Mouse (Mus musculus) thymus, postnatal 4 days (tissue): ENCODE results near the gene Pcdh15.

ENCODE experiments used
- DNase-seq: peaks from one replicate; pipeline ENCODE4 v3.0.0; 2021

The Pcdh15 gene

DNA sequence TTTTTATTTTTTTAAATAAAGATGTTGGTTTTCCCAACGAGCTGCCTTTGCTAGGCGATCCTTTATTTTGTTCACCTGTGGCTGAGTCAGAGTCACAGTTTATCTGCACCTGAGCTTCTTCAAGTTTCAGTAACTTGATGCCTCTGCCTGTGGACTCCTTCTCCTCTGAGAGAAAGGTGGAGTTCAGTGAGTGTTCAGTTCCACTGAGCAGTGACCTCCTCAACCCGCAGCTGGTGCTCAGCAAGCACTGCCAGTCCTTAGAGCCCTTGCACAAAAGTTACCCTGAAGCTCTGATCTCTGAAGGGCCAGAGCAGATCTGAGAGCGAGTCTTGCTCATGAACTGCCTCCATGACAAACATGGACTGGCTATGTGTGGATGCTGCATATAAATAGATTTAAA is 724.1 kb downstream of the Pcdh15 start:
- DNase-seq = no peak

- no peak for DNase-seq
Measured at GRCm38 (mm10) chr10:73826354-73826753, 727.2 kb downstream of the Pcdh15 start.

GRCm38 (mm10) chr10:73828781-73829180 is 729.6 kb downstream of the Pcdh15 start:
- no peak for DNase-seq

DNA sequence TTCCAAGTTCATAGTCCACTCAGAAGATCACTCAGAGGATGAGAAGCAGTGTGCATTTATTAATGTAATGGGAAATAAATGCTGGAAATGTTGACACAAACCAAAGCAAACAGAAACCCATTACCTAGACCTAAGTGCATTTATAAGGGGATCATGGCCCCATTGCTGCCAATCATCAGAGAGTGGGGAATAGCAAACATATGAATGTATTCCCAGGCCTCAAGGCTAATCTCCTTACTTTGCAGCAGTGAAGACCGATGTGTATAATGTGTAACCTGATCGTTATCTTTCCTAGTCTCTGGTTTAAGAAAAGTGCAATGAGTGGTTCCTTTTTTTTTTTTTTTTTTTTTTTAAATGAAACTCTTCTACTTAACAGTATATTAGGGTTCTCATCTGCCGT is 745.9 kb downstream of the Pcdh15 start:
- DNase-seq = no peak

DNA sequence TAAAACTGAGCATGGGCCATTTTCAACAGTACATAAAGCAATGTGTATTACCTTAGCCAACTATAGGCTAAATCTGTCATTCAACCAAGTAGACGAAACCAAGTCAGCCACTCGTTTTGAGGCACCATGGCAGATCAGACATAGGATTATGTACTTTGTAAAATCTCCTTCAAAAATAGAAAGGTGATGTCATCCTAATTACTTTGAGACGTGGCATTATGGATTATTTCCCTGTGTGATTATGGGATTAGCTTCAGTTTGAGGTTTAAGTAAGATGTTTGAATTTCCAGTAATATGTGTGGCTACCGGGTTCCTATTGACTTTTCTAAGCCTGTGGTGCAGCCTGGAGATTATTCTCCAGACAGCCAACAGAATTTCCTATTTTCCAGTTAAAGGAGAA is 763.0 kb downstream of the Pcdh15 start:
- no peak for DNase-seq

GRCm38 (mm10) chr10:73878055-73878728 is 779.0 kb downstream of the Pcdh15 start:
- DNase-seq = no peak

GRCm38 (mm10) chr10:73878729-73879067 is 779.6 kb downstream of the Pcdh15 start:
- no peak for DNase-seq

- no peak for DNase-seq
Measured at GRCm38 (mm10) chr10:73887771-73888170, 788.6 kb downstream of the Pcdh15 start.

- DNase-seq = no peak
Measured at GRCm38 (mm10) chr10:73892251-73892650, 793.1 kb downstream of the Pcdh15 start.

DNA sequence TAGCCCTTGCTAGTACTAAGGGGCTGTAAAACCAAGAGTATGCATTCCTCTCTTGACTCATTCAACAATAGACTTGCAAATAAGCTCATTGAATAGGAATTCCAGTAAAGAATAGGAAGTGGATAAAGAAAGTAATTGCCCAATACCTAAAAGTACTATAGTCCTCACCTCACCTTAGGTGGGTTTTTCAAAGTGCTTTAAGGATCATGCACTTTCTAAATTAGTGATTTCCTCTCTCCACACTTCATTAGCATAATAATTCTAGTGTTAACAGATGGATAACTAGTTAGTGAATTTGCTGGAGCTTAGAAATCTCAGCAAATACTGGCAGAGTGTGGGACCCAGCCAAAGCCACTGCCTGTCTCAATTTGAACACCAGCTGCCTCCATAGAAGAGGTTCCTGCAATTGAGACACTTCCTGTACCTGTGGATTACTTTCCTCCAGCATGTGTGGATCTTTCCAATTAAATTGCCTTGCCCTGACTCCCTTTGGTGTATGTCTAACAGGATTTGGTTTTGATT is 797.0 kb downstream of the Pcdh15 start:
- no peak for DNase-seq

DNA sequence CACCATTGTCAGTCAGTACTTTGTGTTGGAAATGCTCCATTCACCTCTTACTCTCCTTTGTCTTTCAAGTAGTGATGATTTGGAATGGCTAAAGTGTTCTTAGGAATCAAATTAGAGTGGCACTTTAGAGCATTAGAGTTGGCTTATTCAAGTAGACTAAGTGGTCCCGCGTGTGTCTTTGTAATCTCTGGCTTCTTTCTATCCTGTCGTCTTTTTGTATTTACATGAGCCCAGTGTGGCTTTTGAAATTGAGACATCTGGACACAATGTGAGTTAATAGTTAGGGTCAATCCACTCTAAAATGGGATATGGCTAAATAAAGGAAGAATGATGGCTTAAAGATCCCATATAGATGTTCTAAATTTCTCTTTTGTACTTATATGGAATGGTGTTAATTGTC is 800.0 kb downstream of the Pcdh15 start:
- DNase-seq = no peak

DNA sequence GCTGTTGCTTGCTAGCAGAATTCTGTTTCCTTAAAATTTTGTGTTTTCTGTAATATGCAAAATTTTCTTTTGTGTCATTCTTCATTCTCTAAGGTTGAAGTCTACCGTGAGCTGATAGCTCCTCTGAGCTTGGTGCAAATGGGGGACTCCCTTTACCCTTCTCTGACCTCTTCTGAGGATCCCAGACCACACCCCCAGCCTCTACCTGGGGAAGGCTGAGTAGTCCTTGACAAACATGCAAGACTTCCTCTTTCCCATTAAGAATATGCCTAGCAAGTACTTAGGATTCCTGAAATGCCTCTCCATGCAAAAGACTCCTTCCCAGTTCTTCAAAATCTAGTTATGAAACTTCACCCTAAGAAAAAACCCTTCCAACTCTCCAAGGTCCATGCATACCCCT is 808.5 kb downstream of the Pcdh15 start:
- no peak for DNase-seq

DNA sequence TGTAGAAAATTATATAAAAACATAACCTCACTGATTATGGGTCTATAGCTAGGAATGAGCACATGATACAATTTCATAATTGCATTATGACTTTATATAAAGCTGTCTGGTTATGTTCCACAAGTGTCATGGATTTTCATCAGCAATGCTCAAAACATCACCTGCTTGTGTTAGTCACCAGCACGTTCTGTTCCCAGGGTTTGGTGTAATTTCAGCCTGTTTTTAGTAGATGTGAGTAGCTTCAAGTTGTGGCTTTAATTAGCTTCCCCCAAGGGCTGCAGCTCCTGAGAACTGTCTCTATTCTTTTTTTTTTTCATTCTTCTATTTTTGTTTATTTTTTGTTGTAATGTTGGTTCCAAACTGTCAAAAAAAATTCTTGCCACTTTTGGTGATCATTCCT is 809.4 kb downstream of the Pcdh15 start:
- no peak for DNase-seq

DNA sequence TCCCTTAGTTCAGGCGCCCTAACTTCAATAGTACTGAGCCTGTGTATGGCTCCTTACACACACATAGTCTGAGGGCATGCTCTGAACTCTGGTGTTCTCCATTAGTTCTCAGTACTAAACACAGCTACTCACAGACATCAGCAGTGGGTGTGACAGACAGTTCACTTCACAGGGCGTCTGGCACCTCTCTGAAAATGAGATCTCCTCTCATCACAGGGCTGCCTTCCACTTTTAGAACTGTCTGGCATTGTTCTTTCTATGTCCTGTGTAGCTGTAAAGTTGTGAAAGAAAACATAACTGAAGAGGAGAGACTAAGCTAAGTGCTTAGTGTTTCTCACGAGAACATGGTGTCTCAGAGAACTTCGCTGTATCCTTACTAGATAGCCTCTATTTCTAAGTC is 816.0 kb downstream of the Pcdh15 start:
- DNase-seq = no peak

- no peak for DNase-seq
Measured at GRCm38 (mm10) chr10:73921579-73921978, 822.4 kb downstream of the Pcdh15 start.

DNA sequence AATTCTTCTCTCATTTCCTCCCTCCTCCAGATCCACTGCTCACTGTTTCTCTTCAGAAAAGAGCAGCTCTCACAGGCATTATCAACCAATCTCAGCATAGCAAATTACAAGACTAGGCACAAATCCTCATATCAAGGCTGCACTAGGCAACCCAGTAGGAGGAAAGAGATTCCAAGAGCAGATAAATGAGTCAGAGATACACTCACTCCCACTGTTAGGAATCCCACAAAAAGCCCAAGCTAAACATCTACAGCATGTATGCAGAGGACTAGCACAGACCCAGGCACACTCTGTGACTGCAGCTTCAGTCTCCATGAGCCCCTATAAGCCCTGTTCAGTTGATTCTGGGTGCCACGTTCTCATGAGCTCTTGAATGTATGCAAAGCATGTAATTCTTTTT is 829.5 kb downstream of the Pcdh15 start:
- DNase-seq = no peak

- DNase-seq = no peak
Measured at GRCm38 (mm10) chr10:73929718-73930117, 830.6 kb downstream of the Pcdh15 start.

GRCm38 (mm10) chr10:73931185-73931584 is 832.0 kb downstream of the Pcdh15 start:
- no peak for DNase-seq

GRCm38 (mm10) chr10:73931996-73932679 is 833.0 kb downstream of the Pcdh15 start:
- DNase-seq = no peak

DNA sequence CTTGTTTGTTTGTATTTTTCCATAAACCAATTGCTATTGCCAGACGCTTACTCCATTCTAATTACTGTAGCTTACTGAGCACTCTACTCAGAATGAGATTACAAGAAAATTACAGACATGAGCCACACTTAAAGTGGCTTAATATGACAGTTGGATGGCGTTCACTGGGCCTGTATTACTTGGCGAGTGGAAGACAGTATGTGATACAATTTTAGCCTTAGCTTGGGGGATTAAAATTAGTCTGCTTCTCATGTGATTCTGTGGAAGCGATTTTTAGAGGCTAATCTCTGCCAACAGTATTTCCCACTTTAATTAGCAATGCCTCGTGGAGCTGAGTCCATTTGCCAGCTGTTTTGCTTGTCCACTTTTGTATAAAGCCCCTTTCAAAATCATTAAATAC is 837.0 kb downstream of the Pcdh15 start:
- DNase-seq = no peak

DNA sequence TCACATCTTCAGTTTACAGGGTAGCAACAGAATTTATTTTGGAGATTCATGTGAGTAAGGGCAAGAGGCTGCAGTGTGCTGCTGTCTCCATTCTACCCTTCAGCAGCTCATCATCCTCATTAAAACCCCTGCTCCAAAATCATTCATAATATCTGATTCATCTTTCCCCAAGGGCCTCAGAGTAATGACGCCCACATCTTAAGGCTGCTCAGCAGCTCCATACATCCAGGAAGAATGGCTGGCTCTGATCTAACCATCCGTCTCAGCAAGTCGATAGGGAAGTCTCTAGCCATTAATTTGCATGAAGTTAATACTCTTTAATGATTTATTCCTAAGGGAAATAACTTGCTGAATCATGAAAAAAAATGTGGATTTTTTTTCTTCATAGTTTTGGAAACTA is 839.8 kb downstream of the Pcdh15 start:
- no peak for DNase-seq

DNA sequence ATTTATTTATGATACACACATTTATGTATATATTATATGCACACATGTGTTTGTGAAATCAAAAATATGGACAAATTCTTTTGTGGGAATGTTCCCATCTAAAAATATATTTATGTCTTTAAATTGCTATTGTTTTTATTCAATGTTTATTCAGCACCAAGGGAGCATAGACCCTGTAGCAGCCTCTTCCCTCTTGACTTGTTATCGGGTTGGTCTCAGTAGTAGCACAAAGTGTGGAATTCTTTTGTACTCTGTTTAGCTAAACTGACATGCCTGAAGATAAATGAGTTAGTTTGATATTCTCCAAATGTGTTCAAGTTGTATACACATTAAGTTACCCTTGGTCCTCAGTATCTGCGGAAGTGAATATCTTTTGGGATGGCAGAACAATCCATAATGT is 848.7 kb downstream of the Pcdh15 start:
- no peak for DNase-seq

DNA sequence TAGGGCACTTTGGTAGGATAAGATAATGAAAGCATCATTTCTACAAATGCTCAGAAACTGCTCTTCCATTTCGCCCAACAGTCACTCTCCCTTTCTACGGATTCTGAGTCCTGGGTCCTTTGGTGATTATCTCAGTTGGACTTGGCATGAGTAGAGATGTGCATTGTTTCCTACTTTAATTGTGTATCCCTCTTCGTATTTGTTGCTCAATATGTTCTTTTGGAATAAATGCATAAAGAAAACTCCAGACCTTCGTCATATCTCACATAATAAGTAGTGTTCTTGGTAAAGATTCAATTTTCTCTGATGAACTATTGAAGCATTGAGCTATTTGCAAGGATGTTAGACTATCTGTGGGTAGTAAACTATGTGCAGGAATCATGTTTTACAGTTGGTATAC is 854.2 kb downstream of the Pcdh15 start:
- DNase-seq = no peak

DNA sequence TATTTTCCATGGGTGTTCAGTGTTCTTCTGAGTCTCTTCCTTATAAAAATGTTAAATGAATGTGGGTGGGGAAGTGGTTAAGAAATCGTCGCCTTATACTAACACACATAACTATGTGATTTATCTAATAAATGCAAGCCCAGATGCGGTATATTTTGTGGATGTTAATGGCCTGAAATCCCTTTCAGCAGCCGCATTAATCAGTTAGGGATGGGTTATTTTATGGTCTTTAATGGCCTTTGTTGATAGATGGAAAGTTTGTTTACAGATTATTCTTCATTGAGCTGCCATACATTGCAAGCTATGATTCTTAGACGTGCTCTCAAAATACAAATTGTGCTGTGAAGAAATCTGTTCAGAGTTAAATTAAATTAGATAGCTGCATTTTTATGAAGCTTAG is 884.9 kb downstream of the Pcdh15 start:
- DNase-seq = no peak

GRCm38 (mm10) chr10:74008836-74009235 is 909.7 kb downstream of the Pcdh15 start:
- no peak for DNase-seq
